Mouse (Mus musculus): ENCODE measurements around the gene Slc9a4. TPM values are rescaled to one million over a fixed set of nuclear protein-coding genes. Genes with fewer than 3 reads are reported as not detected.

Gene Slc9a4
- polyA plus RNA-seq (2014; fragmentation: Nextera tagmentation; extraction: Ambion mirVana) = not detected in 2 replicates

DNA sequence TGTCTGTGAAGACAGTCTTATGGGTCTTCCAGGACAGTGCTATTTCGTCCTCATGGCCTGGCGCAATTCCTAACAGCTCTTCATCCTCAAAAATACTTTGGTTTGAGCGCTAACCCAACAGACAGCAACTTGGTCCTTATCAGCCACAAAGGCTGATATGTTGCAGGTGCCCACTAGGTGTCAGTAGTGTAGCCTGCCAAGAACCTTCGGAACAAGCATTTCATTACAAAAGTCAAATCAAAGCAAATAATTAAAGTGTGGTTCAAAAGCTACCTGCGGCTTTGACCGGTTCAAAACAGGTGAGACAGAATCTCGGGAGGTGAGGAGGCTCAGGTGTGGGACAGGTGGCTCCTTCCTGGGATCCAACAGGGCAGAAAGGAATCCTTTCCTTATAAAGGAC lies at the start of gene Slc9a4:
Slc9a4 (plus strand) TSS at position 298 of the 400 bp plus-strand sequence.
- no peaks in the 10 kb centered on the region for H3K36me3 ChIP-seq (ENCODE audit: control insufficient read depth, insufficient read depth, low read length)
- no peaks in the 10 kb centered on the region for H3K4me1 ChIP-seq (ENCODE audit: control insufficient read depth, insufficient read depth, low read length)
- H3K4me3 ChIP-seq (ENCODE audit: low read depth, low read length) = no peak within 1 kb of the TSS
- 0 out of 2 replicates have a peak, but pooled peaks have one; percentile 11 for ATAC-seq (ENCODE audit: low read depth)
- H3K4me2 ChIP-seq (ENCODE audit: low read depth, low read length) = peak within 1 kb of the TSS; percentile 21; the same call in 1 of the 2 replicates
- H3K9me3 ChIP-seq (ENCODE audit: control insufficient read depth, low read length) = no peaks in the 10 kb centered on the region
- 13% methylated on average over 7 of the region's 7 CpGs for WGBS
- no peak within 1 kb of the TSS for H3K9ac ChIP-seq (replicated peaks; ENCODE audit: low read depth, low read length)
- no peaks in the 10 kb centered on the region for H3K27me3 ChIP-seq (ENCODE audit: control insufficient read depth, insufficient read depth, low read length)
- no peak within 1 kb of the TSS for H3K27ac ChIP-seq (ENCODE audit: low read depth, low read length)

DNA sequence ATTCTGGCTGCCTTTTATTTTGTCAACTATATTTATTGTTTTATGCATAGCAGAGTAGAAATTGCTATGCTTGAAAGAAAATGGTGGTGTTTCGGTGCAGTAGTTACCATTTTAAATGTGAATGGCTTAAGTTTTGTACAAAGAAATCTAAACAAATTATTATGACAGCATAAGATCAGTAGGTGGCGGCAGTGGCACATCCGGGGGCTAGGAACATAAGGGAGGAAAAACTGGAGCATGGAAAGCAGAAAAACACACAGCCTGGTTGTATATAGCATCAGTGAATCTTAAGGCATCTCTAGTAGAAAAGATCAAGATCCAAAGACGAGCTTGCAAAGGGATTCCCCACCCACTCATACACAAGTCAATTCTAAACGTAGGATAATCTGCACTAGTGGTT lies 42.3 kb upstream of the Slc9a4 start:
- 82% methylated on average over 5 of the region's 5 CpGs for WGBS
- no peak overlapping the region for H3K27ac ChIP-seq (ENCODE audit: low read depth, low read length)
- ATAC-seq (ENCODE audit: low read depth) = no peak

DNA sequence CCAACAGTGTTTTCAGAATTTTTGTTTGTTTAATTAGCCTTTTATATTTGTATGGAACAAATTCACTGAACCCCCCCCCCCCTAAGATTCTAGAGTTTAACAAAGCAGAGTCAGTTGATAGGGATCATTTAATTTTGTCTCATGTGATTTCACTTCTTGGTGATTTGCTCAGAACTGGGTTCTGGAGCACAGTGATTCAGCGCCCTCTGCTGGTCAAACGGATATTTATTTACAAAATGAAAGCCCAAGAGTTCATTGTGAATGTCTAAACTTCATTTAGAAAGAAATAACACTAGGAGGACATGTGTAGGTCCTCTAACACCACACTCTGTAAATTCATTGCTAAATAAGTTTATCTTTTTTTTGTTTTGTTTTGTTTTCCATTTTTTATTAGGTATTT lies 35.2 kb upstream of the Slc9a4 start:
- Histone ChIP-seq H3K27ac (ENCODE audit: low read depth, low read length) (no peak overlapping the region), H3K4me3 (ENCODE audit: low read depth, low read length) (no peak overlapping the region), H3K27me3 (ENCODE audit: control insufficient read depth, insufficient read depth, low read length) (no peaks in the 10 kb centered on the region), H3K9ac (replicated peaks; ENCODE audit: low read depth, low read length) (no peak overlapping the region), H3K9me3 (ENCODE audit: control insufficient read depth, low read length) (no peaks in the 10 kb centered on the region), H3K4me2 (ENCODE audit: low read depth, low read length) (no peak overlapping the region), H3K4me1 (ENCODE audit: control insufficient read depth, insufficient read depth, low read length) (0 out of 2 replicates have a peak, but pooled peaks cover 5% of the 10 kb centered on the region), H3K36me3 (ENCODE audit: control insufficient read depth, insufficient read depth, low read length) (no peaks in the 10 kb centered on the region)
- WGBS = 1% methylated on average over 2 of the region's 2 CpGs
- no peak for ATAC-seq (ENCODE audit: low read depth)

More for the DNA sequence above, 42.3 kb upstream of the Slc9a4 start:
- Histone ChIP-seq H3K9ac (replicated peaks; ENCODE audit: low read depth, low read length) (no peak overlapping the region), H3K27me3 (ENCODE audit: control insufficient read depth, insufficient read depth, low read length) (no peaks in the 10 kb centered on the region), H3K4me3 (ENCODE audit: low read depth, low read length) (no peak overlapping the region), H3K4me1 (ENCODE audit: control insufficient read depth, insufficient read depth, low read length) (no peaks in the 10 kb centered on the region), H3K36me3 (ENCODE audit: control insufficient read depth, insufficient read depth, low read length) (no peaks in the 10 kb centered on the region), H3K9me3 (ENCODE audit: control insufficient read depth, low read length) (no peaks in the 10 kb centered on the region), H3K4me2 (ENCODE audit: low read depth, low read length) (no peak overlapping the region)

DNA sequence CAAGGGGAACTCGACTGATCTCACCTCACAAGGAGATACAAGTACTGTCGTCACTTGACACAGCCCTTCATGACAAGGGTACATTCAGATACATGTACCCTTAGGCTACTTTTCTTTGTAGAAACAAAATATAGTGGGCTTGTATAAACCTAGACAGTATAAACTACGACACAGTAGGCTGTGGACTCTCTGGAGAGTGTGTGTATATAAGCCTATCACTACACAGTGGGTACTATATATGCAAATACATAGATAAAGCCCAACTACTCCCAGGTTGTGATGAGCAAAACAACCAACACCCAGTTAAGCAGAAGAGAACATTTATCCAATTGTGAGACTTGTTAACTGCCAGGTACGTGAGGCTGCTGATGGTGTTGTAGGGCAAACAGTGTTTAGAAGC lies 33.2 kb upstream of the Slc9a4 start:
- 66% methylated on average over 4 of the region's 4 CpGs for WGBS
- 0 out of 2 replicates have a peak, but pooled peaks cover 5% of the 10 kb centered on the region for H3K4me1 ChIP-seq (ENCODE audit: control insufficient read depth, insufficient read depth, low read length)
- peak; percentile 29; the same call in 1 of the 2 replicates for ATAC-seq (ENCODE audit: low read depth)
- no peak overlapping the region for H3K9ac ChIP-seq (replicated peaks; ENCODE audit: low read depth, low read length)
- H3K27me3 ChIP-seq (ENCODE audit: control insufficient read depth, insufficient read depth, low read length) = no peaks in the 10 kb centered on the region
- no peak overlapping the region for H3K4me2 ChIP-seq (ENCODE audit: low read depth, low read length)
- no peaks in the 10 kb centered on the region for H3K9me3 ChIP-seq (ENCODE audit: control insufficient read depth, low read length)
- no peak overlapping the region for H3K27ac ChIP-seq (ENCODE audit: low read depth, low read length)
- H3K4me3 ChIP-seq (ENCODE audit: low read depth, low read length) = no peak overlapping the region
- no peaks in the 10 kb centered on the region for H3K36me3 ChIP-seq (ENCODE audit: control insufficient read depth, insufficient read depth, low read length)

DNA sequence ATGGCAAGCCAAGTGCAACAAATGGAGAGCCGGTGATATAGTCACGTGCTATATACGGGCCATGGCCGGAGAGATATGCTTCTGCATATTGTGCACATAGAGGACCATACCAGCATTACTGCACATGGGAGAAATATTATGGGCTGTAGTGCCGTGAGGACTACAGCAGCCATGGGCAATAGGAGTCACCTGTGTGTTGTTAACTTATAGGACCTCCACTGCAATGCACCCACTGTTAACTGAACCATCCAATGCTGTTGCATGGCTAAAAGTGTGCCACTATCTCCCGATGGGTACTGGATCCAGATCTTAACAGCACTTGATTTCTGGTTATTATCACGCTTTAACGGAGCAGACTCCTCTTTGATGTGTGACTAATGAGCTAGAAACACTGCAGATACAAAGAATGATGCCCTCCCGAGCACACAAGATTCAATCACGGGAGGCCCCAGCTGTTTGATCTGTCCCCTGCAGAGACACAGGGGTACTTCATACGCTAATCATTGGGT lies 32.8 kb upstream of the Slc9a4 start:
- Histone ChIP-seq H3K9ac (replicated peaks; ENCODE audit: low read depth, low read length) (no peak overlapping the region), H3K27ac (ENCODE audit: low read depth, low read length) (0 out of 2 replicates have a peak overlapping the region, but pooled peaks have one; percentile 39), H3K9me3 (ENCODE audit: control insufficient read depth, low read length) (no peaks in the 10 kb centered on the region), H3K4me1 (ENCODE audit: control insufficient read depth, insufficient read depth, low read length) (0 out of 2 replicates have a peak, but pooled peaks cover 5% of the 10 kb centered on the region), H3K4me3 (ENCODE audit: low read depth, low read length) (no peak overlapping the region), H3K36me3 (ENCODE audit: control insufficient read depth, insufficient read depth, low read length) (no peaks in the 10 kb centered on the region), H3K27me3 (ENCODE audit: control insufficient read depth, insufficient read depth, low read length) (no peaks in the 10 kb centered on the region), H3K4me2 (ENCODE audit: low read depth, low read length) (0 out of 2 replicates have a peak overlapping the region, but pooled peaks have one; percentile 11)
- peak; percentile 86 for ATAC-seq (ENCODE audit: low read depth)
- WGBS = 40% methylated on average over 11 of the region's 11 CpGs

DNA sequence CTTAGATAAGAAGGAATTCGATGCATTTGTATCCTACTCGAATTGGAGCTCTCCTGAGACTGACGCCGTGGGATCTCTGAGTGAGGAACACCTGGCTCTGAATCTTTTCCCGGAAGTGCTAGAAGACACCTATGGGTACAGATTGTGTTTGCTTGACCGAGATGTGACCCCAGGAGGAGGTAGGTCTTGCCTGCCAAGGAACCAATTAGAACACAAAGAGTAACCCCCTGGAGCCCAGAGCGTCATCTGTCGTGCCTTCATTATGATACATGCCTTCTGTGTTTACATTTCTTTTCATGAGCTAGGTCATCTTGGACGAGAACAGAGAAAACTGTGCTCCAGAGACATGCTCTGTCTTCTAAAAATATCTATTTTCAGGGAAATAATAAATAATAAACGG lies 32.1 kb upstream of the Slc9a4 start:
- Histone ChIP-seq H3K4me2 (ENCODE audit: low read depth, low read length) (peak overlapping the region; percentile 15; the same call in 1 of the 2 replicates), H3K9ac (replicated peaks; ENCODE audit: low read depth, low read length) (no peak overlapping the region), H3K4me3 (ENCODE audit: low read depth, low read length) (no peak overlapping the region), H3K27ac (ENCODE audit: low read depth, low read length) (0 out of 2 replicates have a peak overlapping the region, but pooled peaks have one; percentile 25), H3K4me1 (ENCODE audit: control insufficient read depth, insufficient read depth, low read length) (0 out of 2 replicates have a peak, but pooled peaks cover 5% of the 10 kb centered on the region), H3K36me3 (ENCODE audit: control insufficient read depth, insufficient read depth, low read length) (no peaks in the 10 kb centered on the region), H3K27me3 (ENCODE audit: control insufficient read depth, insufficient read depth, low read length) (no peaks in the 10 kb centered on the region), H3K9me3 (ENCODE audit: control insufficient read depth, low read length) (no peaks in the 10 kb centered on the region)
- WGBS = 33% methylated on average over 10 of the region's 10 CpGs
- ATAC-seq (ENCODE audit: low read depth) = peak; percentile 62

DNA sequence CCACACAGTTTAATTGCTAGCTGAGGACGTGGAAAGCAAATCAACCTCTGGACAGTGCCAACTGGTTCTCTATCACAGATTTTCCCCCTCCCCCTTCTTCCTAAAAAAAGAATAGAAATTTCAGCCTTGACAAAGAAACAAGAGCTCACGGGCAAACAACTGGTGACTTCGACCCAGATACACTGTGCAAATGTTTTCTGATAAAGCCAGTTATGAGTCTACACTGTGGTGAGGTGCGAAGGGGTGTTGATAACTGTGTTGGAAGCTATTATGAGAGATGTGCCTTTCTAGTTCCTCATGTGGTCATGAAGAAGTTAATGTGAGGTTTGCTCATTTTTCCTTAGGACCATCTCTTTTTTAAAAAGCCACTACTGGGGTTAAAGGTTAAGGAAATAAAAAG lies 10.5 kb upstream of the Slc9a4 start:
- 89% methylated on average over 4 of the region's 4 CpGs for WGBS
- H3K4me1 ChIP-seq (ENCODE audit: control insufficient read depth, insufficient read depth, low read length) = no peaks in the 10 kb centered on the region
- no peaks in the 10 kb centered on the region for H3K27me3 ChIP-seq (ENCODE audit: control insufficient read depth, insufficient read depth, low read length)
- no peak overlapping the region for H3K9ac ChIP-seq (replicated peaks; ENCODE audit: low read depth, low read length)
- ATAC-seq (ENCODE audit: low read depth) = no peak
- no peak overlapping the region for H3K4me2 ChIP-seq (ENCODE audit: low read depth, low read length)
- no peak overlapping the region for H3K27ac ChIP-seq (ENCODE audit: low read depth, low read length)
- H3K9me3 ChIP-seq (ENCODE audit: control insufficient read depth, low read length) = no peaks in the 10 kb centered on the region
- no peaks in the 10 kb centered on the region for H3K36me3 ChIP-seq (ENCODE audit: control insufficient read depth, insufficient read depth, low read length)
- no peak overlapping the region for H3K4me3 ChIP-seq (ENCODE audit: low read depth, low read length)

DNA sequence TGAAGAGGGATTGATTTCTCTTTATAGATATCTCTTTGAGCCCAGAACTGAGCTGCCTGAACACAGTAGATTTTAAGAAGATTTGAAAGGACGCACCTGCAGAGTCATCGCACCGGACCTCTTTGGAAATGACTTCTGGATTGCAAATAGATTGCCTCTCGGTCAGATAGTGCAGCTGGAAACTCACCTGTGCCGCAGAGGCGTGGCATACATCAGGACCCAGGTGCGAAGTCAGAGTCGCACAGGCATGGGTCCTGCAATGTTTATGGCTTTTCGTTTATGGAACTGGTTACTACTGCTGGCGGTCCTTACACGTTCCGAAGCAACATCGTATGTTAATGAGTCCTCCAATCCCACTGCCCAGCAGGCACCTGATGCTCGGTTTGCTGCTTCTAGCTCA lies 388 bp downstream of the Slc9a4 start:
- peak; percentile 38; the same call in 1 of the 2 replicates for ATAC-seq (ENCODE audit: low read depth)
- H3K9me3 ChIP-seq (ENCODE audit: control insufficient read depth, low read length) = no peaks in the 10 kb centered on the region
- no peaks in the 10 kb centered on the region for H3K4me1 ChIP-seq (ENCODE audit: control insufficient read depth, insufficient read depth, low read length)
- no peak overlapping the region for H3K27ac ChIP-seq (ENCODE audit: low read depth, low read length)
- no peaks in the 10 kb centered on the region for H3K36me3 ChIP-seq (ENCODE audit: control insufficient read depth, insufficient read depth, low read length)
- no peak overlapping the region for H3K9ac ChIP-seq (replicated peaks; ENCODE audit: low read depth, low read length)
- no peaks in the 10 kb centered on the region for H3K27me3 ChIP-seq (ENCODE audit: control insufficient read depth, insufficient read depth, low read length)
- WGBS = 71% methylated on average over 14 of the region's 14 CpGs
- no peak overlapping the region for H3K4me3 ChIP-seq (ENCODE audit: low read depth, low read length)
- no peak overlapping the region for H3K4me2 ChIP-seq (ENCODE audit: low read depth, low read length)

DNA sequence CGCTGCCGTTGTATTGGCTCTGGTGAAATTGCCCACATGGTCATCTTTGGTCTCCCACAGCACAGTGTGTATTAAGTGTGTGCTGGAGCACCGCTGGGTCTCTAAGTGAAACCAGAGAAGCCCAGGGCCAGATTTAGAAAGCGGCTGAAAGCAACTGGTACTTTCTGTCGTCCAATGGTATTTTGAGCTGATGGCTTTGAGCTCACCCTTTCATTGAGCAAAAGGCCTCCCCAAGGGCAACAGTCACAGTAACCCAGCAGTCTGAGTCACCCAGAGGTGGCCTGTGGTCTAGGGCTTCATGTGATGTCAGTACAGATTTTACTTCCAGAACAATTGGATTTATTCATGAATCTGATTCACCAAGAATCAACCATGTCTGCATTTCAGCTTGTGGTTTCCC lies 6.9 kb downstream of the Slc9a4 start:
- Histone ChIP-seq H3K9ac (replicated peaks; ENCODE audit: low read depth, low read length) (no peak overlapping the region), H3K4me1 (ENCODE audit: control insufficient read depth, insufficient read depth, low read length) (no peaks in the 10 kb centered on the region), H3K4me3 (ENCODE audit: low read depth, low read length) (no peak overlapping the region), H3K27me3 (ENCODE audit: control insufficient read depth, insufficient read depth, low read length) (no peaks in the 10 kb centered on the region), H3K36me3 (ENCODE audit: control insufficient read depth, insufficient read depth, low read length) (no peaks in the 10 kb centered on the region), H3K4me2 (ENCODE audit: low read depth, low read length) (no peak overlapping the region), H3K9me3 (ENCODE audit: control insufficient read depth, low read length) (no peaks in the 10 kb centered on the region), H3K27ac (ENCODE audit: low read depth, low read length) (no peak overlapping the region)
- ATAC-seq (ENCODE audit: low read depth) = no peak
- 89% methylated on average over 5 of the region's 5 CpGs for WGBS
